Comparison of ENCODE assay signal across 16 mouse cellular contexts in genomic region chr9:29516688-29517087, GRCm38 (mm10).
DNase-seq lines count a peak whose midpoint lies in the region; ATAC-seq and TF ChIP-seq lines count a peak whose summit lies in the region.
"Had no signal": no experiment of that assay in that cellular context is flagged by ENCODE, and none has a peak within 500 bp of the region (broad histone marks: within the 10 kb centered on the region; RNA-seq: fewer than 3 reads in every experiment).

No protein-coding gene starts in this region.

- peak overlapping the region; percentile 24; the same call in 1 of the 2 replicates for H3K27ac ChIP-seq in left cerebral cortex, adult 2 months
- H3K27ac ChIP-seq in hindbrain, postnatal 0 days: peak overlapping the region; percentile 8; the same call in 1 of the 2 replicates
- no peak overlapping the region for H3K27ac ChIP-seq in liver, embryonic 11.5 days (ENCODE audit: low read depth, low read length)
- H3K27ac ChIP-seq: embryonic facial prominence, embryonic 10.5 days; forebrain, embryonic 13.5 days; heart, embryonic 13.5 days; liver, embryonic 13.5 days; lung, embryonic 15.5 days; midbrain, embryonic 15.5 days had no signal

- no peaks in the 10 kb centered on the region for H3K27me3 ChIP-seq in hindbrain, postnatal 0 days (ENCODE audit: insufficient read depth, low read length)
- no peaks in the 10 kb centered on the region for H3K27me3 ChIP-seq in liver, embryonic 11.5 days (replicated peaks; ENCODE audit: control insufficient read depth, insufficient read depth, low read length)
- H3K27me3 ChIP-seq: heart, embryonic 13.5 days; liver, embryonic 13.5 days; lung, embryonic 15.5 days had no signal

- peak; percentile 44; the same call in 1 of the 2 replicates for ATAC-seq in hindbrain, postnatal 0 days
- ATAC-seq in liver, embryonic 11.5 days (replicated peaks; ENCODE audit: low FRiP score): no peak
- ATAC-seq: forebrain, embryonic 13.5 days; intestine, embryonic 16.5 days; midbrain, embryonic 15.5 days had no signal

- 49% methylated on average over 2 of the region's 2 CpGs for WGBS in hindbrain, postnatal 0 days
- 54% methylated on average over 2 of the region's 2 CpGs for WGBS in liver, embryonic 11.5 days

- no peaks in the 10 kb centered on the region for H3K36me3 ChIP-seq in hindbrain, postnatal 0 days (ENCODE audit: insufficient read depth, low read length)
- H3K36me3 ChIP-seq in liver, embryonic 11.5 days (ENCODE audit: control insufficient read depth, insufficient read depth, low read length): no peaks in the 10 kb centered on the region
- H3K36me3 ChIP-seq: embryonic facial prominence, embryonic 10.5 days; heart, embryonic 13.5 days; liver, embryonic 13.5 days; lung, embryonic 15.5 days; midbrain, embryonic 15.5 days had no signal

- no peak for DNase-seq in left cerebral cortex, adult 2 months (ENCODE audit: extremely low spot score in 1 of 2, low spot score in 2 of 2)
- DNase-seq in left cerebral cortex, postnatal 14 days (ENCODE audit: low spot score in 2 of 2): no peak
- peak; percentile 72 for DNase-seq in brain, adult 2 months (ENCODE audit: low read depth, low spot score)
- peak; percentile 67 for DNase-seq in cerebellum, adult 9-10 months
- DNase-seq in hindbrain, postnatal 0 days (ENCODE audit: low spot score): peak; percentile 32
- DNase-seq in liver, embryonic 11.5 days (ENCODE audit: low spot score): no peak
- DNase-seq in Muller cell, postnatal 12 days (ENCODE audit: inconsistent ontology term): no peak
- DNase-seq: heart, postnatal 4 days; liver, embryonic 13.5 days; right cerebral cortex, postnatal 14 days had no signal

- TF ChIP-seq CTCF in left cerebral cortex, adult 2 months (IDR thresholded peaks at IDR 0.05): no peak
- no peak for TF ChIP-seq CTCF in hindbrain, postnatal 0 days (IDR thresholded peaks at IDR 0.05; ENCODE audit: low read depth)

- H3K4me3 ChIP-seq in left cerebral cortex, adult 2 months: no peak overlapping the region
- no peak overlapping the region for H3K4me3 ChIP-seq in hindbrain, postnatal 0 days (ENCODE audit: low read length)
- no peak overlapping the region for H3K4me3 ChIP-seq in liver, embryonic 11.5 days (ENCODE audit: low read depth, low read length)
- H3K4me3 ChIP-seq: embryonic facial prominence, embryonic 10.5 days; forebrain, embryonic 13.5 days; heart, embryonic 13.5 days; liver, embryonic 13.5 days; lung, embryonic 15.5 days; midbrain, embryonic 15.5 days had no signal

- H3K4me1 ChIP-seq in hindbrain, postnatal 0 days (ENCODE audit: insufficient read depth, low read length): peaks cover 8% of the 10 kb centered on the region; the same call in 1 of the 2 replicates
- H3K4me1 ChIP-seq in liver, embryonic 11.5 days (replicated peaks; ENCODE audit: control insufficient read depth, insufficient read depth, low read length): no peaks in the 10 kb centered on the region
- H3K4me1 ChIP-seq: embryonic facial prominence, embryonic 10.5 days; forebrain, embryonic 13.5 days; liver, embryonic 13.5 days; lung, embryonic 15.5 days had no signal

- no peaks in the 10 kb centered on the region for H3K9me3 ChIP-seq in hindbrain, postnatal 0 days (ENCODE audit: low read length)
- H3K9me3 ChIP-seq in liver, embryonic 11.5 days (ENCODE audit: control insufficient read depth, low read length): no peaks in the 10 kb centered on the region
- H3K9me3 ChIP-seq: embryonic facial prominence, embryonic 10.5 days; forebrain, embryonic 13.5 days; heart, embryonic 13.5 days; lung, embryonic 15.5 days; midbrain, embryonic 15.5 days had no signal

- H3K9ac ChIP-seq in hindbrain, postnatal 0 days (replicated peaks; ENCODE audit: low read length): no peak overlapping the region
- no peak overlapping the region for H3K9ac ChIP-seq in liver, embryonic 11.5 days (ENCODE audit: low read depth, low read length)
- H3K9ac ChIP-seq: forebrain, embryonic 13.5 days; heart, embryonic 13.5 days; liver, embryonic 13.5 days; lung, embryonic 15.5 days; midbrain, embryonic 15.5 days had no signal

- intact Hi-C loops in left cerebral cortex, adult 2 months (cut with DNase I): no loop called here
- intact Hi-C loops in left cerebral cortex, postnatal 14 days (cut with DNase I): loop anchor here (5.0 kb wide), 1 partner anchor 44 kb away; no protein-coding TSS in a partner anchor

- no peak overlapping the region for H3K4me2 ChIP-seq in hindbrain, postnatal 0 days (ENCODE audit: low read depth, low read length)
- no peak overlapping the region for H3K4me2 ChIP-seq in liver, embryonic 11.5 days
- H3K4me2 ChIP-seq: forebrain, embryonic 13.5 days; heart, embryonic 13.5 days; liver, embryonic 13.5 days; lung, embryonic 15.5 days; midbrain, embryonic 15.5 days had no signal

Comparison
In these comparisons a context has a peak if more than half of its experiments do, and no peak if none do; other contexts are left out.
1. DNase-seq: peak in brain, adult 2 months (single experiment), cerebellum, adult 9-10 months (single experiment) and hindbrain, postnatal 0 days (single experiment); none in left cerebral cortex, adult 2 months (0 of 2), left cerebral cortex, postnatal 14 days (0 of 2), liver, embryonic 11.5 days (single experiment) and Muller cell, postnatal 12 days (single experiment).